Comparison of ENCODE assay signal across 9 mouse cellular contexts in genomic region chr6:55453548-55453947, GRCm38 (mm10). TPM values are rescaled to one million over a fixed set of nuclear protein-coding genes. Genes with fewer than 3 reads are reported as not detected.
DNase-seq lines count a peak whose midpoint lies in the region; TF ChIP-seq lines count a peak whose summit lies in the region.
"Had no signal": no experiment of that assay in that cellular context is flagged by ENCODE, and none has a peak within 500 bp of the region (broad histone marks: within the 10 kb centered on the region; RNA-seq: fewer than 3 reads in every experiment).

No protein-coding gene starts in this region.

- H3K27ac ChIP-seq in olfactory bulb, adult 2 months (ENCODE audit: insufficient read depth, low read depth, low read length): peak overlapping the region; percentile 98
- H3K27ac ChIP-seq: macrophage had no signal

- H3K4me3 ChIP-seq in olfactory bulb, adult 2 months (ENCODE audit: insufficient read depth, low read depth, low read length): peak overlapping the region; percentile 86

- H3K4me1 ChIP-seq in olfactory bulb, adult 2 months (ENCODE audit: control insufficient read depth, insufficient read depth, low read length): peaks cover 43% of the 10 kb centered on the region

- intact Hi-C loops in heart, postnatal 10 days (cut with DNase I): loop anchor here (5.0 kb wide), 1 partner anchor 61 kb away; no protein-coding TSS in a partner anchor

- WGBS in olfactory bulb, adult 2 months: 9% methylated on average over 1 of the region's 1 CpGs

- no peak for TF ChIP-seq POLR2A in olfactory bulb, adult 2 months (IDR thresholded peaks at IDR 0.05; ENCODE audit: insufficient read depth, low read depth, low read length)

- no peak for TF ChIP-seq CTCF in olfactory bulb, adult 2 months (IDR thresholded peaks at IDR 0.05; ENCODE audit: insufficient read depth, low read depth, low read length)

- DNase-seq in layer of hippocampus, postnatal 14 days (ENCODE audit: low spot score in 2 of 2): peak; percentile 38 to 51
- no peak for DNase-seq in layer of hippocampus, postnatal 36 days
- peak; percentile 73 to 78 for DNase-seq in cerebellum, postnatal 10 days
- DNase-seq in heart, postnatal 10 days: peak; percentile 43 to 46
- no peak for DNase-seq in spleen, postnatal 14 days (ENCODE audit: low spot score in 2 of 2)
- DNase-seq in B cell, adult 2 months: no peak
- no peak for DNase-seq in urinary bladder, postnatal 36 days (ENCODE audit: low spot score in 2 of 2)

RNA-seq across cellular contexts. Expression of gene Adcyap1r1, which starts 1.8 kb away (rescaled TPM):
- total RNA-seq in layer of hippocampus, postnatal 14 days (2021): 100 to 1,000 TPM; 134 TPM
- total RNA-seq in layer of hippocampus, postnatal 36 days (2021): 100 to 1,000 TPM; 138 to 149 TPM
- total RNA-seq in heart, postnatal 10 days (2021): 1 to 10 TPM; 7.7 to 8.3 TPM
- polyA plus RNA-seq in olfactory bulb, adult 2 months (2012; ENCODE audit: insufficient read depth, insufficient read length, low replicate concordance, missing spikeins): not detected in 2 replicates
- polyA plus RNA-seq: macrophage had no signal

Comparison
In these comparisons a context has a peak if more than half of its experiments do, and no peak if none do; other contexts are left out.
1. DNase-seq: peak in layer of hippocampus, postnatal 14 days (2 of 2), cerebellum, postnatal 10 days (2 of 2) and heart, postnatal 10 days (2 of 2); none in layer of hippocampus, postnatal 36 days (0 of 2), spleen, postnatal 14 days (0 of 2), B cell, adult 2 months (0 of 2) and urinary bladder, postnatal 36 days (0 of 2).
2. RNA of gene Adcyap1r1, which starts 1.8 kb away (total RNA-seq): 138 to 149 TPM in layer of hippocampus, postnatal 36 days and 134 TPM in layer of hippocampus, postnatal 14 days; 7.7 to 8.3 TPM in heart, postnatal 10 days; every median in the first group is over 10 times any median in the second.